Mouse (Mus musculus) hindbrain, embryonic 10.5 days (tissue): ENCODE results near the gene Gnb4. TPM values are rescaled to one million over a fixed set of nuclear protein-coding genes. Genes with fewer than 3 reads are reported as not detected.

Source experiments
- DNase-seq: peaks from one replicate; pipeline ENCODE4 v3.0.0-alpha.2; 2017; ENCODE audit warnings: low spot score
- H3K27ac ChIP-seq: fragments of 300-500 bp; sonication (generic); 2 replicates; pipeline ENCODE4 v1.5.1; 2016; ENCODE audit warnings: mild to moderate bottlenecking, moderate library complexity
- H3K27me3 ChIP-seq: fragments of 300-500 bp; sonication (generic); 2 replicates; pipeline ENCODE4 v1.6.1; 2016; ENCODE audit warnings: mild to moderate bottlenecking; ENCODE audit not compliant: poor library complexity, insufficient read depth, severe bottlenecking
- H3K36me3 ChIP-seq: fragments of 300-500 bp; sonication (generic); 2 replicates; pipeline ENCODE4 v1.6.1; 2016; ENCODE audit warnings: mild to moderate bottlenecking, moderate library complexity
- H3K4me1 ChIP-seq: fragments of 300-500 bp; sonication (generic); replicated peaks from 2 replicates; pipeline ENCODE4 v1.6.1; 2016; ENCODE audit warnings: mild to moderate bottlenecking
- H3K4me3 ChIP-seq: fragments of 300-500 bp; sonication (generic); 2 replicates; pipeline ENCODE4 v1.5.1; 2016; ENCODE audit warnings: mild to moderate bottlenecking, moderate library complexity
- H3K9me3 ChIP-seq: fragments of 300-500 bp; sonication (generic); 2 replicates; pipeline ENCODE4 v1.6.1; 2016; ENCODE audit warnings: mild to moderate bottlenecking, moderate library complexity
- WGBS: fragments of 180-500 bp; shearing (Covaris S2); methylation state at CpG from one replicate; pipeline ENCODE4 v1.1.7; 2016; 5-methylcytosine and 5-hydroxymethylcytosine counted together
- polyA plus RNA-seq: library from polyadenylated mRNA; unstranded; fragments of >200 nt; fragmentation: Nextera tagmentation; extraction: Ambion mirVana; gene quantifications from 2 replicates; pipeline ENCODE4 v1.2.1, GENCODE M21; 2016

Gene Gnb4
- polyA plus RNA-seq, 1 experiment from 2014 or later, result 49.3 TPM

GRCm38 (mm10) chr3:32642116-32642515 is 25.7 kb upstream of the Gnb4 start:
- Histone ChIP-seq H3K4me3 (no peak overlapping the region), H3K9me3 (no peaks in the 10 kb centered on the region), H3K27ac (no peak overlapping the region), H3K27me3 (no peaks in the 10 kb centered on the region), H3K4me1 (no peaks in the 10 kb centered on the region), H3K36me3 (no peaks in the 10 kb centered on the region)
- DNase-seq, result no peak
- WGBS, result 87% methylated on average over 6 of the region's 6 CpGs

DNA sequence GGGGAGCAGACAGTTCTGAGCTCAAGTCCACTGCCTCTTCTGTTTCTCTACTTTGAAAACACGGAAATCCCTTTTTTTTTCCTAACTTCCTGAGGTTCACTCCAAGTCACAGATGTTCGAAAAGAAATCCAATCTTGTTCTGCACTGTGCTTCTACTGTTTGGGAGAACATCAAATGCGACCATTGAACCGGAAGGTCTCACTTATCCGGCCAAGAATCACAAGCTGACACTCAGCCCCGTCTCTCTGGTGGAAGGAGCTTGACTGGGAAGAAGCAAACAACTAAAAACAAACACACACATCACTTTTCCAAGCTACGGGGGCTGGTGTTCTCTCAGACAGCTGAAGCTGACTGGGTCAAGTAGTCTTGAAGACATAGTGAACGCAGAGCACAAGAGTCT is 21.9 kb upstream of the Gnb4 start:
- no peak overlapping the region for H3K27ac ChIP-seq
- DNase-seq, result no peak
- H3K9me3 ChIP-seq, result no peaks in the 10 kb centered on the region
- no peaks in the 10 kb centered on the region for H3K4me1 ChIP-seq
- WGBS, result 74% methylated on average over 8 of the region's 8 CpGs
- no peak overlapping the region for H3K4me3 ChIP-seq
- no peaks in the 10 kb centered on the region for H3K36me3 ChIP-seq
- H3K27me3 ChIP-seq, result no peaks in the 10 kb centered on the region

DNA sequence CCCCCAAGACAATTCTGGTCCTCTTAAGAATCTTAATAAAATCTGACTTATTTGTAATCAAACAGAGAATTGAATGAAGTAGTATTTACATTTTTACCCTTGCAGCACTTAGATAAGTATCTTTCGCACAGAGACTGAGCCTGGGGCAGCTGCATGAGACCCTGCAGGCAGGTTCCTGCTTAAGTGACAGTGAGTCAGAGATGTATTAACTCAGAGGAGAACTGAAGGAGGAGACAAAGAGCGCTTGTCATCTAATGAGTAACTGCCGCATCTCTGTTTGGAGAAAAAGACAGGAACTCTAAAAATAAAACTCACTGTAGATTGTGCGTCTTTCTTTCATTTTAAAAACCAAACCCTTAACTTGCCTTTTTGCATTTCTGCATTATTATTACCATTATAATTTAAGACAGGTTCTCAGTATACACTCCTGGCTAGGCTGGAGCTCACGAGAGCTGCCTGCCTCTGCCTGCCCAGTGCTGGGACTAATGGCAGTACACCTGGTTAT is 16.4 kb upstream of the Gnb4 start:
- H3K4me1 ChIP-seq, result no peaks in the 10 kb centered on the region
- 82% methylated on average over 5 of the region's 5 CpGs for WGBS
- no peak for DNase-seq

GRCm38 (mm10) chr3:32630210-32630609 is 13.8 kb upstream of the Gnb4 start:
- no peak overlapping the region for H3K27ac ChIP-seq
- H3K27me3 ChIP-seq, result no peaks in the 10 kb centered on the region
- H3K9me3 ChIP-seq, result no peaks in the 10 kb centered on the region
- no peaks in the 10 kb centered on the region for H3K36me3 ChIP-seq
- H3K4me1 ChIP-seq, result no peaks in the 10 kb centered on the region
- 70% methylated on average over 4 of the region's 4 CpGs for WGBS
- DNase-seq, result no peak
- no peak overlapping the region for H3K4me3 ChIP-seq

More for the DNA sequence above, 16.4 kb upstream of the Gnb4 start:
- Histone ChIP-seq H3K36me3 (no peaks in the 10 kb centered on the region), H3K27ac (no peak overlapping the region), H3K4me3 (no peak overlapping the region), H3K9me3 (no peaks in the 10 kb centered on the region), H3K27me3 (no peaks in the 10 kb centered on the region)

DNA sequence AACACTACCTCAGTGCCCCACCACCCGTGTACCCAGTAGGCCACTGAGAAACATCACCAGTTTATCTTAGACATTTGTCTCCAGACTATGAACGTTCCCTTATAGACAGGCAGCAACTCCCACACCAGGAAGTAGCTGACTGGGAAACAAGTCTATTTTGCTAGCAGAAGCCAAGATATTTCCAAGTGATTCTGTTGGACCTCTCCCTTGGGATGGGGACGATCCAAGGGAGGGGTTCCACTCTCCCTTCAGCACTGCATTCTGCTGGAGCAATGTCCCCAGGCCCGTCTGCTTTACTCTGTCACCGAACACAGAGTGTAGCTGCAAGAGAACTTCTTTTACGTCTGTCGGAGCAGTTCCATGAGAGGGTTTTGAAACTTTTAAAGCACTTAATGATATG is 11.8 kb upstream of the Gnb4 start:
- WGBS, result 89% methylated on average over 7 of the region's 7 CpGs
- DNase-seq, result no peak
- H3K36me3 ChIP-seq, result no peaks in the 10 kb centered on the region
- H3K27ac ChIP-seq, result no peak overlapping the region
- H3K27me3 ChIP-seq, result no peaks in the 10 kb centered on the region
- H3K4me1 ChIP-seq, result no peaks in the 10 kb centered on the region
- H3K4me3 ChIP-seq, result no peak overlapping the region
- H3K9me3 ChIP-seq, result no peaks in the 10 kb centered on the region

DNA sequence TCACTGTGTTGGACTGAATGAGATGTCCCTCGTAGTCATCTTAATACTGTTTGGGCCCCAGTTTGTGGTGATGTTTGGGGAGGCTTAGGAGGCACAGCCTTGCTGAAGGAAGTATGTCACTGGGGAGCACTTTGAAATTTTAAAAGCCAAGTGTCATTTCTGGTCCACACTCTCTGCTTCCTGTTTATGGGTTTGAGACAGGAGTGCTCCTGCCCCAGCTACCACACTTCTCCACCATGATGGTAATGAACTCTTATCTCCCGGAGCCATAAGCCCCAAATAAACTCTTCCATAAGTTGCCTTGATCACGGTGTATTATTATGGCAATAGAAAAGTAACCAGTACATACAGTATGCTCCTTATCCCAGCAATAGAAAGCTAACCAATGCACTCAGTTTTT is 5.7 kb upstream of the Gnb4 start:
- Histone ChIP-seq H3K9me3 (no peaks in the 10 kb centered on the region), H3K36me3 (no peaks in the 10 kb centered on the region), H3K4me3 (no peak overlapping the region), H3K27me3 (no peaks in the 10 kb centered on the region), H3K4me1 (peaks cover 4% of the 10 kb centered on the region; the same call in 1 of the 2 replicates), H3K27ac (no peak overlapping the region)
- 88% methylated on average over 3 of the region's 3 CpGs for WGBS
- DNase-seq, result no peak

GRCm38 (mm10) chr3:32621658-32622057 is 5.3 kb upstream of the Gnb4 start:
- Histone ChIP-seq H3K27ac (no peak overlapping the region), H3K4me1 (peaks cover 9% of the 10 kb centered on the region; the same call in 1 of the 2 replicates), H3K27me3 (no peaks in the 10 kb centered on the region), H3K9me3 (no peaks in the 10 kb centered on the region), H3K36me3 (no peaks in the 10 kb centered on the region), H3K4me3 (no peak overlapping the region)
- WGBS, result 92% methylated on average over 1 of the region's 1 CpGs
- DNase-seq, result no peak

GRCm38 (mm10) chr3:32617053-32617642 is 763 bp upstream of the Gnb4 start:
- Histone ChIP-seq H3K9me3 (no peaks in the 10 kb centered on the region), H3K27me3 (no peaks in the 10 kb centered on the region; the same call in 1 of the 2 replicates), H3K36me3 (no peaks in the 10 kb centered on the region), H3K4me3 (peak overlapping the region; percentile 74), H3K4me1 (peaks cover 20% of the 10 kb centered on the region), H3K27ac (peak overlapping the region; percentile 86)
- DNase-seq, result no peak
- 22% methylated on average over 16 of the region's 16 CpGs for WGBS

GRCm38 (mm10) chr3:32616006-32616330 is 417 bp downstream of the Gnb4 start:
- H3K36me3 ChIP-seq, result no peaks in the 10 kb centered on the region
- WGBS, result 10% methylated on average over 14 of the region's 14 CpGs
- peak overlapping the region; percentile 74 for H3K4me3 ChIP-seq
- H3K27me3 ChIP-seq, result no peaks in the 10 kb centered on the region; the same call in 1 of the 2 replicates
- no peaks in the 10 kb centered on the region for H3K9me3 ChIP-seq
- peaks cover 20% of the 10 kb centered on the region for H3K4me1 ChIP-seq
- no peak for DNase-seq
- H3K27ac ChIP-seq, result peak overlapping the region; percentile 86

DNA sequence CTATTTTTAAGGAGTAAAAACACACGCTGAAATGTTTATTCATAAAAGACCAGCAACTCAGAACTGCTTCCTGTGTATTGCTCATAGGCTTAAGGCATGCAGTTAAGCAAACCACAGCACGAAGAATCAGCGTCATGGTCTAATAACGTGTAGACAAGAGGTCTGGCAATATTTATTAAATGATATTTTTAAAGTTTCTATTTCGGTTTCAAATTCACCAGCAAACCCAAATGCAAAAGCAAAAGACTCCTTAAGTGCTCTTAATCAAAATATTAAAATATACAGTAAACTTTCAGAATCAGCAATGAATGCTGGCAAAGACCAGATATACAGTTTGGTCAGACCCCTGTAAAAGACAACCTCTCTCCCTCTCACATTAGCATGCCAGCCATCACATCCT is 1.0 kb downstream of the Gnb4 start:
- no peak for DNase-seq
- H3K36me3 ChIP-seq, result no peaks in the 10 kb centered on the region
- peaks cover 20% of the 10 kb centered on the region for H3K4me1 ChIP-seq
- no peak overlapping the region for H3K27ac ChIP-seq
- H3K27me3 ChIP-seq, result no peaks in the 10 kb centered on the region; the same call in 1 of the 2 replicates
- WGBS, result 86% methylated on average over 5 of the region's 5 CpGs
- H3K4me3 ChIP-seq, result peak overlapping the region; percentile 74
- H3K9me3 ChIP-seq, result no peaks in the 10 kb centered on the region

DNA sequence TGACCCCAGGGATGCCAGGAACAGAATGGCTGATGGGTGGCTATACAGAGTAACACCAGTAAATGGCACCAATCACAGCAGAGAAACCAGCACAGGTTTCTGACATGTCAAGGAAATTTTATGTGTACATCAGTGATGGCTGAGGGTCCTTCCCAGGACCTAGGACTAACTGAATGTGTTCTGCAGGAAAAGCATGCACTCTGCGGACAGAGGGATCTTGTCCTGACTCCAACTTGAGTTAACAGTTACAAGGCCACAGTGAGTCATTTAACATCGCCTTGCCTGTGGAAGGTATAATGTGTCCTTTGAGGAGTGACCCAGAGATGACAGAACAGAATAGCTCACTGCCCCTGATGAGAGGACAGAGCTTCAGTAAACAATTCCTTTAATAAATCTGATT is 1.6 kb downstream of the Gnb4 start:
- Histone ChIP-seq H3K27ac (no peak overlapping the region), H3K9me3 (no peaks in the 10 kb centered on the region), H3K27me3 (no peaks in the 10 kb centered on the region; the same call in 1 of the 2 replicates), H3K36me3 (no peaks in the 10 kb centered on the region), H3K4me3 (no peak overlapping the region), H3K4me1 (peaks cover 20% of the 10 kb centered on the region)
- no peak for DNase-seq
- 85% methylated on average over 2 of the region's 2 CpGs for WGBS

- Histone ChIP-seq H3K36me3 (no peaks in the 10 kb centered on the region), H3K4me1 (peaks cover 12% of the 10 kb centered on the region; the same call in 1 of the 2 replicates), H3K9me3 (no peaks in the 10 kb centered on the region), H3K27me3 (no peaks in the 10 kb centered on the region; the same call in 1 of the 2 replicates), H3K4me3 (no peak overlapping the region), H3K27ac (no peak overlapping the region)
- WGBS, result 84% methylated on average over 11 of the region's 11 CpGs
- no peak for DNase-seq
These were observed 4.7 kb downstream of the Gnb4 start for GRCm38 (mm10) chr3:32611606-32612170.

GRCm38 (mm10) chr3:32610560-32610959 is 5.8 kb downstream of the Gnb4 start:
- WGBS, result 31% methylated on average over 7 of the region's 7 CpGs
- H3K27ac ChIP-seq, result no peak overlapping the region
- H3K36me3 ChIP-seq, result no peaks in the 10 kb centered on the region

More at GRCm38 (mm10) chr3:32610560-32610959, 5.8 kb downstream of the Gnb4 start:
- no peak overlapping the region for H3K4me3 ChIP-seq
- no peaks in the 10 kb centered on the region for H3K9me3 ChIP-seq
- DNase-seq, result peak; percentile 50
- H3K27me3 ChIP-seq, result no peaks in the 10 kb centered on the region; the same call in 1 of the 2 replicates
- 0 out of 2 replicates have a peak, but pooled peaks cover 1% of the 10 kb centered on the region for H3K4me1 ChIP-seq
